Mouse (Mus musculus): ENCODE data around the gene Nanos2.

Gene Nanos2

GRCm38 (mm10) chr7:18990601-18991295, 3.5 kb downstream of the Nanos2 start, which contains the start of gene Mypop:
TSS of gene Mypop (plus strand) at chr7:18991245.
- DNase-seq (ENCODE audit: low spot score in 2 of 2), result peak; percentile 83 to 97

GRCm38 (mm10) chr7:18991660-18992293, 4.6 kb downstream of the Nanos2 start:
- peak in 1 of 2 experiments; percentile 24 for DNase-seq (ENCODE audit: low spot score in 2 of 2)

DNA sequence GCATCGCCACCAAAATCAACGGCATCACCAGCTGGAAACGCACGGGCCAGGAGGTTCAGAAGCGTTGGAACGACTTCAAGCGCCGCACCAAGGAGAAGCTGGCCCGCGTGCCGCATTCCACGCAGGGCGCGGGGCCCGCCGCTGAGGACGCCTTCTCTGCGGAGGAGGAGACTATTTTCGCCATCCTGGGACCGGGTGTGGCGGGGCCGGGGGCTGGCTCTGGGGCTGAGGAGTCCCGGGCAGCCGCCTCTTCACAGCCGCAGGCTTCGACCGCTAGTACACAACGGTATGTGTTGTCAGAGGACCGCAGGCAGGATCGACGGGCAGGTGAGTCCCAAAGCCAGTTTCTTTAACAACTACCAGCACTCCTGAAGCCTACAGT, 5.1 kb downstream of the Nanos2 start:
- peak in 1 of 2 experiments; percentile 25 for DNase-seq (ENCODE audit: low spot score in 2 of 2)

- no peak for DNase-seq (ENCODE audit: low spot score in 2 of 2)
Measured at GRCm38 (mm10) chr7:18993036-18993435, 5.8 kb downstream of the Nanos2 start.

DNA sequence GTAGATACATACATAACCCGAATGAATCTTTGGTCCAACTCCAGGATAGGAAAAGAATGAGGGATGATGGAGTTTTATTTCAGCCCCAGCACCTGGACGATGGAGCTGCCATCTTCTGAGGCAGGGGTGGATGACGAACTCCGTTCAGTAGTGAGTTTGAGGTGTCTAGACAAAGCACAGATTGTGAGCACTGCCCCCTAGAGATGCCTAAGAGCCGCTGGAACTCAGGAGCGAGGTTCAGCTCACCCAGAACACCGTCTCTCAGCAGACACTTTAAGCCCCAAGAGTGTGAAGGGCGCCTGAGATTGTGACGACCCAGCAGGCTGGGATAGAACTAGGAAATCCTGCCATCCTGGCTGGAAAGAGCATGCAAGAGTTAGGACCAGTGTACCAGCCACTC, 11.6 kb downstream of the Nanos2 start:
- DNase-seq (ENCODE audit: low spot score in 2 of 2), result no peak

- peak; percentile 31 to 35 for DNase-seq (ENCODE audit: low spot score in 2 of 2)
Measured at GRCm38 (mm10) chr7:19000421-19000820, 13.2 kb downstream of the Nanos2 start.

DNA sequence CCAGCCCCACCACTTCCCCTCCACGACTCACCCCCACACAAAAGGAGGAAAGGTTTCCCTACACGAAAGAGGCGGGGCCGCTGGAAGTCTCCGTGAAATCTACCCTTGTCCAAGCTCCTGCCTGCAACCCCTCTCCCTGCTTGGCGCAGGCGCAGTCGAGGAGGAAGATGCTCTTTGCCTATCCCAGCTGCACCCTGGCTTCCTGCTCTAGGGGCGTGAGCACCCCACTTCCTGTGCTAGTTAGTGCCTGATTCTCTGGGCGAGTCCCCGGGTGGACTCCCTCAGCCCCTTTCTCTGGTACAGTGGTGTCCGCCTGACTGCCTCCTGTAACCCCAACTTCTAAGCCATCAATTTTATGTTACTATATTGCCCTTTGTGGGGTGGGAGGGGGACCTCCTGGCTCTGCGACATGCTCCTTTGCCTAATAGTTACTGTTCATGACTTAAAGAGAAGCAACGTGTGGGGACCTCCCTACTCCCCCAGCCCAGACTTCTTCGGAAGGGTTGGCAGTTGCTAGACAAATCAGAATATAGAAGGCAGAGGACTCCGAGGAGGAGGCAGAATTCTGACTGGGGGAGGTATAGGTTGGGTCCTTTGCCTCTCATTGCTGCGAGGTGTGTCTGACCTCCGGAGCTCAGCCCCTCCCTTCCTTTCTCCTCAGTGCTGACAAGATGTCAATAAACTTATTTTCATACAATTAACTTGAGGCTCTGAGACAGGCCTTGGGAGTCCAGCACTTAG, 14.0 kb downstream of the Nanos2 start:
- DNase-seq (ENCODE audit: low spot score in 2 of 2), result peak; percentile 64 to 87

DNA sequence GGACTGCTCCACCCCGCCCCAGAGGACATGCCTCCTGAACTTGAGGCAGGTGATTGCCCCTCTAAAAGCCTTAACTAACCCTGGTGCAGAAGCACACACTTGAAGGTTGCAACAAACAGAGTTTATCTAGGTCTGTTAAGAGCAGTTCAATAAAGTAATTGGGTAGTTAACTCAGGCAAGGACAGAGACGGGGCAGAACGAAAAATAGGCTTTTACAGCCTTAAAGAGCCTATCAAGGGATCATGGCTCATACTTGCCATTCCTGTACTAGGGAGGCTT, 14.5 kb downstream of the Nanos2 start:
- no peak for DNase-seq (ENCODE audit: low spot score in 2 of 2)

- no peak for DNase-seq (ENCODE audit: low spot score in 2 of 2)
Measured at GRCm38 (mm10) chr7:19002115-19002514, 14.9 kb downstream of the Nanos2 start.

- DNase-seq (ENCODE audit: low spot score in 2 of 2), result peak; percentile 71
Measured at GRCm38 (mm10) chr7:19002848-19003498, 15.8 kb downstream of the Nanos2 start.

DNA sequence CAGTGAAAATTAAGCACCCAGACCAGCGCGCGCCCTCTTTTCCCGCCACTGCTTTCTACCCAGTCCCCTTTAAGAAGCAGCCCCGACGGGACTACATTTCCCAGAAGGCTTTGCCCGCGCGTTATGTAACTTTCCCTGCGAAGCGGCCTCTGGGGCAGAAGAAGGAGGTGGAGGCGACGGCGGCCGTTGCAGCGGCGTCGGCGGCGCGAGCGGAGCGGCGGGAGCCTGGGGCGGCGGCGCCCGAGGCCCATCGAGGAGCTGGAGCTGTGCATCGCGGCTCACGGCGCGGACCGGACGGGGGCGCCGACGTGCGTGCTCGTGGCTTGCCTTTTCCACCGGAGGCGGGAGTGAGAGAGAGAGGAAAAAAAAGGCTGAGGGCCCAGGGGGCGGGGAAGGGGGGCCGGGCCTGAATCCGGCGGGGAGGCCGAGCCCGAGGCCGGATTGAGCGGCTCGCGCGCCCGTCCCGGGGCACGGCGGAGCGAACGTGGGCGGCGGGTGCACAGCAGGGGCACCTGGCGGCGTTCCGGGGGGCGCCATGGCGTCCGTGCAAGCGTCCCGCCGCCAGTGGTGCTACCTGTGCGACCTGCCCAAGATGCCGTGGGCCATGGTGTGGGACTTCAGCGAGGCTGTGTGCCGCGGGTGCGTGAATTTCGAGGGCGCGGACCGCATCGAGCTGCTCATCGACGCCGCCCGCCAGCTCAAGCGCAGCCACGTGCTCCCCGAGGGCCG, 16.9 kb downstream of the Nanos2 start, which contains the start of gene Irf2bp1:
Gene Irf2bp1, plus strand, starts transcription at position 143 of the 729 bp plus-strand sequence.
- peak; percentile 90 to 95 for DNase-seq (ENCODE audit: low spot score in 2 of 2)

DNA sequence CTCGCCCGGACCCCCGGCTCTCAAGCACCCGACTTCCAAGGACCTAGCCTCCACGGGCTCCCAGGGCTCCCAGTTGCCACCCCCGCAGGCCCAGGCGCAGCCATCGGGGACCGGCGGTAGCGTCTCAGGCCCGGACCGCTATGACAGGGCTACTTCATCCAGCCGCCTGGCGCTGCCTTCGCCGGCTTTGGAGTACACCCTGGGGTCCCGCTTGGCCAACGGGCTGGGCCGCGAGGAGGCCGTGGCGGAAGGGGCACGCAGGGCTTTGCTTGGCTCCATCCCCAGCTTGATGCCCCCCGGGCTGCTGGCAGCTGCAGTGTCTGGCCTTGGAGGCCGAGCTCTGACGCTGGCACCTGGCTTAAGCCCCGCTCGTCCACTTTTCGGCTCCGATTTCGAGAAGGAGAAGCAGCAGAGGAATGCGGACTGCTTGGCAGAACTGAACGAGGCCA, 17.5 kb downstream of the Nanos2 start:
- peak; percentile 53 to 61 for DNase-seq (ENCODE audit: low spot score in 2 of 2)

- no peak for DNase-seq (ENCODE audit: low spot score in 2 of 2)
Measured at GRCm38 (mm10) chr7:19005417-19006121, 18.4 kb downstream of the Nanos2 start.

GRCm38 (mm10) chr7:19006476-19006875, 19.3 kb downstream of the Nanos2 start:
- peak; percentile 61 to 84 for DNase-seq (ENCODE audit: low spot score in 2 of 2)

GRCm38 (mm10) chr7:19007026-19007977, 20.1 kb downstream of the Nanos2 start:
- DNase-seq (ENCODE audit: low spot score in 2 of 2), result no peak

- no peak for DNase-seq (ENCODE audit: low spot score in 2 of 2)
Measured at GRCm38 (mm10) chr7:19010581-19010980, 23.4 kb downstream of the Nanos2 start.

DNA sequence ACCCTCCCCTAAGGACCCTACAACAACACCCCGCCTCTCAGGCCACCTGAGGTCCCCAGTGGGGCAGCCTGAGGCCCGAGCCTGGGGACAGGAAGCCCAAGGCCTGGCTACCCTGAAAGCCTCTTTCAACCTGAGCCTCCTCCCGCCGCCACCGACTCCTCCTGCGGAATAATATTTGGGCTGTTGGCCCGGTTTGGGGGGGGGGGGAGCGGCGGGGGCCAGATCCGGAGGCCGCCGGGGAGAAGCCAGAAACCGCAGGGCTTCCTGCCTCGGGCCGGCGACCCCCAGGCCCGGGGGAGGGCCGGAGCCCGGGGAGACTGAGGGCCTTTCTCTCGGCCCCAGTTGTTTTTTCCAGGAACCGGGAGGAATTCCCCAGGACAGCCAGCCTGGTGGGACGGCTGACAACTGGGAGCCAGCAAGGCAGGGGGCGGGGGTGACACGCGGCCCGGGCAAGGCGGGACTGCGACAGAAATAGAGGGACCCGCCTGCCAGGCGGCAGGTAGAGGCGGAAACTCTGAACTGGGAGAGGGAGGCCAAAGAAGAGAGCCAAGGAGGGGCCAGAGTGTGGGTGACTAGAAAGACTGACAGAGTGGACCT, 24.9 kb downstream of the Nanos2 start:
- DNase-seq (ENCODE audit: low spot score in 2 of 2), result no peak

GRCm38 (mm10) chr7:19012882-19013281, 25.7 kb downstream of the Nanos2 start:
- DNase-seq (ENCODE audit: low spot score in 2 of 2), result no peak

GRCm38 (mm10) chr7:19014452-19014851, 27.3 kb downstream of the Nanos2 start:
- no peak for DNase-seq (ENCODE audit: low spot score in 2 of 2)

All from spleen, postnatal 10 days (tissue).